Mouse (Mus musculus): ENCODE results near the gene Togaram1. TPM values are rescaled to one million over a fixed set of nuclear protein-coding genes. Genes with fewer than 3 reads are reported as not detected.
A peak's percentile ranks its signal among the peaks of the same experiment; 100 is the strongest.

Togaram1 gene
- polyA plus RNA-seq, 1 experiment from 2014 or later = 21.5 TPM

GRCm38 (mm10) chr12:64966652-64967435 lies 1.2 kb downstream of the Togaram1 start:
- peak overlapping the region; percentile 94 for H3K9ac ChIP-seq (ENCODE audit: low read length)
- H3K27ac ChIP-seq (replicated peaks in 1 of 2; ENCODE audit: control insufficient read depth in 1 of 2, insufficient read depth in 1 of 2, low read depth in 2 of 2, low read length in 2 of 2) = peak overlapping the region; percentile 77 to 93; a peak in 3 of 4 replicates
- H3K4me1 ChIP-seq (ENCODE audit: control insufficient read depth in 2 of 2, insufficient read depth in 2 of 2, low read length in 2 of 2) = peaks cover 0 to 23% of the 10 kb centered on the region in 2 experiments; a peak in 1 of 4 replicates
- H3K4me3 ChIP-seq (ENCODE audit: control insufficient read depth in 1 of 2, insufficient read depth in 1 of 2, low read depth in 1 of 2, low read length in 2 of 2) = peak overlapping the region; percentile 70 to 89
- no peaks in the 10 kb centered on the region for H3K27me3 ChIP-seq (ENCODE audit: control insufficient read depth, insufficient read depth, low read length)
- no peak for ATAC-seq (ENCODE audit: insufficient number of reproducible peaks, insufficient read depth, low FRiP score, low read depth)
- peak overlapping the region; percentile 84 for H3K4me2 ChIP-seq (ENCODE audit: low read length)
- peaks cover 4% of the 10 kb centered on the region; the same call in 1 of the 2 replicates for H3K36me3 ChIP-seq (ENCODE audit: control insufficient read depth, insufficient read depth, low read length)
- no peaks in the 10 kb centered on the region for H3K9me3 ChIP-seq (ENCODE audit: control insufficient read depth, low read length)
- 4% methylated on average over 19 of the region's 19 CpGs for WGBS

- Histone ChIP-seq H3K36me3 (ENCODE audit: control insufficient read depth, insufficient read depth, low read length) (peaks cover 4% of the 10 kb centered on the region; the same call in 1 of the 2 replicates), H3K9me3 (ENCODE audit: control insufficient read depth, low read length) (no peaks in the 10 kb centered on the region), H3K4me2 (ENCODE audit: low read length) (peak overlapping the region; percentile 84), H3K27me3 (ENCODE audit: control insufficient read depth, insufficient read depth, low read length) (no peaks in the 10 kb centered on the region), H3K4me1 (ENCODE audit: control insufficient read depth in 2 of 2, insufficient read depth in 2 of 2, low read length in 2 of 2) (peaks cover 0 to 27% of the 10 kb centered on the region in 2 experiments; a peak in 1 of 4 replicates), H3K4me3 (ENCODE audit: control insufficient read depth in 1 of 2, insufficient read depth in 1 of 2, low read depth in 1 of 2, low read length in 2 of 2) (peak overlapping the region; percentile 70 to 89), H3K9ac (ENCODE audit: low read length) (peak overlapping the region; percentile 94), H3K27ac (replicated peaks in 1 of 2; ENCODE audit: control insufficient read depth in 1 of 2, insufficient read depth in 1 of 2, low read depth in 2 of 2, low read length in 2 of 2) (no peak overlapping the region)
- 1% methylated on average over 9 of the region's 9 CpGs for WGBS
- no peak for ATAC-seq (ENCODE audit: insufficient number of reproducible peaks, insufficient read depth, low FRiP score, low read depth)
Measured at GRCm38 (mm10) chr12:64967470-64967869, 1.9 kb downstream of the Togaram1 start.

GRCm38 (mm10) chr12:64968067-64968466 lies 2.5 kb downstream of the Togaram1 start:
- Histone ChIP-seq H3K27me3 (ENCODE audit: control insufficient read depth, insufficient read depth, low read length) (no peaks in the 10 kb centered on the region), H3K4me1 (ENCODE audit: control insufficient read depth in 2 of 2, insufficient read depth in 2 of 2, low read length in 2 of 2) (peaks cover 0 to 27% of the 10 kb centered on the region in 2 experiments; a peak in 1 of 4 replicates), H3K4me2 (ENCODE audit: low read length) (peak overlapping the region; percentile 84), H3K9me3 (ENCODE audit: control insufficient read depth, low read length) (no peaks in the 10 kb centered on the region), H3K27ac (replicated peaks in 1 of 2; ENCODE audit: control insufficient read depth in 1 of 2, insufficient read depth in 1 of 2, low read depth in 2 of 2, low read length in 2 of 2) (no peak overlapping the region), H3K36me3 (ENCODE audit: control insufficient read depth, insufficient read depth, low read length) (peaks cover 4% of the 10 kb centered on the region; the same call in 1 of the 2 replicates), H3K4me3 (ENCODE audit: control insufficient read depth in 1 of 2, insufficient read depth in 1 of 2, low read depth in 1 of 2, low read length in 2 of 2) (peak overlapping the region; percentile 70 to 89; a peak in 3 of 4 replicates), H3K9ac (ENCODE audit: low read length) (peak overlapping the region; percentile 94)
- 0% methylated on average over 2 of the region's 2 CpGs for WGBS
- no peak for ATAC-seq (ENCODE audit: insufficient number of reproducible peaks, insufficient read depth, low FRiP score, low read depth)

- H3K9ac ChIP-seq (ENCODE audit: low read length) = no peak overlapping the region
- H3K4me3 ChIP-seq (ENCODE audit: control insufficient read depth in 1 of 2, insufficient read depth in 1 of 2, low read depth in 1 of 2, low read length in 2 of 2) = no peak overlapping the region
- H3K36me3 ChIP-seq (ENCODE audit: control insufficient read depth, insufficient read depth, low read length) = peaks cover 4% of the 10 kb centered on the region; the same call in 1 of the 2 replicates
- no peaks in the 10 kb centered on the region for H3K9me3 ChIP-seq (ENCODE audit: control insufficient read depth, low read length)
- no peaks in the 10 kb centered on the region for H3K27me3 ChIP-seq (ENCODE audit: control insufficient read depth, insufficient read depth, low read length)
- no peak overlapping the region for H3K4me2 ChIP-seq (ENCODE audit: low read length)
- H3K27ac ChIP-seq (replicated peaks in 1 of 2; ENCODE audit: control insufficient read depth in 1 of 2, insufficient read depth in 1 of 2, low read depth in 2 of 2, low read length in 2 of 2) = no peak overlapping the region
- no peak for ATAC-seq (ENCODE audit: insufficient number of reproducible peaks, insufficient read depth, low FRiP score, low read depth)
- peaks cover 0 to 17% of the 10 kb centered on the region in 2 experiments; a peak in 1 of 4 replicates for H3K4me1 ChIP-seq (ENCODE audit: control insufficient read depth in 2 of 2, insufficient read depth in 2 of 2, low read length in 2 of 2)
Measured at GRCm38 (mm10) chr12:64971399-64971798, 5.8 kb downstream of the Togaram1 start.

GRCm38 (mm10) chr12:64972063-64972462 lies 6.5 kb downstream of the Togaram1 start:
- Histone ChIP-seq H3K27ac (replicated peaks in 1 of 2; ENCODE audit: control insufficient read depth in 1 of 2, insufficient read depth in 1 of 2, low read depth in 2 of 2, low read length in 2 of 2) (no peak overlapping the region), H3K4me2 (ENCODE audit: low read length) (peak overlapping the region; percentile 34; the same call in 1 of the 2 replicates), H3K27me3 (ENCODE audit: control insufficient read depth, insufficient read depth, low read length) (no peaks in the 10 kb centered on the region), H3K36me3 (ENCODE audit: control insufficient read depth, insufficient read depth, low read length) (peaks cover 7% of the 10 kb centered on the region; the same call in 1 of the 2 replicates), H3K9ac (ENCODE audit: low read length) (no peak overlapping the region), H3K4me3 (ENCODE audit: control insufficient read depth in 1 of 2, insufficient read depth in 1 of 2, low read depth in 1 of 2, low read length in 2 of 2) (no peak overlapping the region), H3K4me1 (ENCODE audit: control insufficient read depth in 2 of 2, insufficient read depth in 2 of 2, low read length in 2 of 2) (peaks cover 0 to 17% of the 10 kb centered on the region in 2 experiments; a peak in 1 of 4 replicates), H3K9me3 (ENCODE audit: control insufficient read depth, low read length) (no peaks in the 10 kb centered on the region)
- ATAC-seq (ENCODE audit: insufficient number of reproducible peaks, insufficient read depth, low FRiP score, low read depth) = no peak
- WGBS = 62% methylated on average over 6 of the region's 6 CpGs

- no peak overlapping the region for H3K9ac ChIP-seq (ENCODE audit: low read length)
- H3K27me3 ChIP-seq (ENCODE audit: control insufficient read depth, insufficient read depth, low read length) = no peaks in the 10 kb centered on the region
- H3K4me1 ChIP-seq (ENCODE audit: control insufficient read depth in 2 of 2, insufficient read depth in 2 of 2, low read length in 2 of 2) = peaks cover 0 to 13% of the 10 kb centered on the region in 2 experiments; a peak in 1 of 4 replicates
- peaks cover 39% of the 10 kb centered on the region for H3K36me3 ChIP-seq (ENCODE audit: control insufficient read depth, insufficient read depth, low read length)
- H3K4me3 ChIP-seq (ENCODE audit: control insufficient read depth in 1 of 2, insufficient read depth in 1 of 2, low read depth in 1 of 2, low read length in 2 of 2) = no peak overlapping the region
- WGBS = 66% methylated on average over 6 of the region's 6 CpGs
- H3K4me2 ChIP-seq (ENCODE audit: low read length) = no peak overlapping the region
- H3K9me3 ChIP-seq (ENCODE audit: control insufficient read depth, low read length) = no peaks in the 10 kb centered on the region
- no peak overlapping the region for H3K27ac ChIP-seq (replicated peaks in 1 of 2; ENCODE audit: control insufficient read depth in 1 of 2, insufficient read depth in 1 of 2, low read depth in 2 of 2, low read length in 2 of 2)
- ATAC-seq (ENCODE audit: insufficient number of reproducible peaks, insufficient read depth, low FRiP score, low read depth) = no peak
Measured at GRCm38 (mm10) chr12:64975558-64975957, 10.0 kb downstream of the Togaram1 start.

- 59% methylated on average over 1 of the region's 1 CpGs for WGBS
- Histone ChIP-seq H3K36me3 (ENCODE audit: control insufficient read depth, insufficient read depth, low read length) (peaks cover 41% of the 10 kb centered on the region), H3K27ac (replicated peaks in 1 of 2; ENCODE audit: control insufficient read depth in 1 of 2, insufficient read depth in 1 of 2, low read depth in 2 of 2, low read length in 2 of 2) (no peak overlapping the region), H3K9me3 (ENCODE audit: control insufficient read depth, low read length) (no peaks in the 10 kb centered on the region), H3K4me2 (ENCODE audit: low read length) (no peak overlapping the region), H3K27me3 (ENCODE audit: control insufficient read depth, insufficient read depth, low read length) (no peaks in the 10 kb centered on the region), H3K4me1 (ENCODE audit: control insufficient read depth in 2 of 2, insufficient read depth in 2 of 2, low read length in 2 of 2) (peaks cover 0 to 11% of the 10 kb centered on the region in 2 experiments; a peak in 1 of 4 replicates), H3K9ac (ENCODE audit: low read length) (no peak overlapping the region), H3K4me3 (ENCODE audit: control insufficient read depth in 1 of 2, insufficient read depth in 1 of 2, low read depth in 1 of 2, low read length in 2 of 2) (no peak overlapping the region)
- no peak for ATAC-seq (ENCODE audit: insufficient number of reproducible peaks, insufficient read depth, low FRiP score, low read depth)
Measured at GRCm38 (mm10) chr12:64976191-64976590, 10.6 kb downstream of the Togaram1 start.

Data from heart, embryonic 14.5 days (tissue).